Mouse (Mus musculus) spleen, embryonic (tissue): ENCODE data around the gene Clmn.

ENCODE experiments used
- CTCF ChIA-PET: fragments of 350-600 bp; sonication (Branson Sonifier 250); formaldehyde crosslinking; loops from one replicate; lab custom pipeline; 2022; lab: Charles Lee

The Clmn gene

GRCm38 (mm10) chr12:104881518-104882060 lies 16.7 kb upstream of the Clmn start:
- CTCF ChIA-PET: no interaction called here

GRCm38 (mm10) chr12:104880367-104880766 lies 15.5 kb upstream of the Clmn start:
- CTCF ChIA-PET: no interaction called here

- CTCF ChIA-PET: no interaction called here
Observed at GRCm38 (mm10) chr12:104879577-104879989, 14.7 kb upstream of the Clmn start.

GRCm38 (mm10) chr12:104876053-104876452 lies 11.2 kb upstream of the Clmn start:
- CTCF ChIA-PET: no interaction called here

- CTCF ChIA-PET: no interaction called here
Observed at GRCm38 (mm10) chr12:104871987-104872386, 7.1 kb upstream of the Clmn start.

- CTCF ChIA-PET: no interaction called here
Observed at GRCm38 (mm10) chr12:104869737-104870136, 4.9 kb upstream of the Clmn start.

- CTCF ChIA-PET: interaction anchor here (0.7 kb wide), 1 partner anchor 199 kb away, joined by 3 read pairs; no protein-coding TSS in a partner anchor
Observed at GRCm38 (mm10) chr12:104868430-104868829, 3.6 kb upstream of the Clmn start.

GRCm38 (mm10) chr12:104867851-104868250 lies 3.0 kb upstream of the Clmn start:
- CTCF ChIA-PET: no interaction called here

GRCm38 (mm10) chr12:104865166-104865535 lies 275 bp upstream of the Clmn start:
- CTCF ChIA-PET: no interaction called here

- CTCF ChIA-PET: no interaction called here
Observed at GRCm38 (mm10) chr12:104863653-104864052, 1.2 kb downstream of the Clmn start.

- CTCF ChIA-PET: no interaction called here
Observed at GRCm38 (mm10) chr12:104859140-104859539, 5.7 kb downstream of the Clmn start.

GRCm38 (mm10) chr12:104858732-104859131 lies 6.1 kb downstream of the Clmn start:
- CTCF ChIA-PET: no interaction called here

- CTCF ChIA-PET: no interaction called here
Observed at GRCm38 (mm10) chr12:104857614-104858013, 7.3 kb downstream of the Clmn start.

- CTCF ChIA-PET: no interaction called here
Observed at GRCm38 (mm10) chr12:104856540-104856939, 8.3 kb downstream of the Clmn start.

- CTCF ChIA-PET: no interaction called here
Observed at GRCm38 (mm10) chr12:104855548-104855947, 9.3 kb downstream of the Clmn start.

GRCm38 (mm10) chr12:104854826-104855225 lies 10.1 kb downstream of the Clmn start:
- CTCF ChIA-PET: no interaction called here

GRCm38 (mm10) chr12:104853374-104853773 lies 11.5 kb downstream of the Clmn start:
- CTCF ChIA-PET: no interaction called here

- CTCF ChIA-PET: no interaction called here
Observed at GRCm38 (mm10) chr12:104851711-104852508, 13.0 kb downstream of the Clmn start.

- CTCF ChIA-PET: no interaction called here
Observed at GRCm38 (mm10) chr12:104850119-104850518, 14.8 kb downstream of the Clmn start.

GRCm38 (mm10) chr12:104848667-104849066 lies 16.2 kb downstream of the Clmn start:
- CTCF ChIA-PET: no interaction called here

GRCm38 (mm10) chr12:104847227-104847626 lies 17.6 kb downstream of the Clmn start:
- CTCF ChIA-PET: no interaction called here

GRCm38 (mm10) chr12:104845707-104846106 lies 19.2 kb downstream of the Clmn start:
- CTCF ChIA-PET: no interaction called here

GRCm38 (mm10) chr12:104844989-104845388 lies 19.9 kb downstream of the Clmn start:
- CTCF ChIA-PET: no interaction called here
